In the genomic region with DNA sequence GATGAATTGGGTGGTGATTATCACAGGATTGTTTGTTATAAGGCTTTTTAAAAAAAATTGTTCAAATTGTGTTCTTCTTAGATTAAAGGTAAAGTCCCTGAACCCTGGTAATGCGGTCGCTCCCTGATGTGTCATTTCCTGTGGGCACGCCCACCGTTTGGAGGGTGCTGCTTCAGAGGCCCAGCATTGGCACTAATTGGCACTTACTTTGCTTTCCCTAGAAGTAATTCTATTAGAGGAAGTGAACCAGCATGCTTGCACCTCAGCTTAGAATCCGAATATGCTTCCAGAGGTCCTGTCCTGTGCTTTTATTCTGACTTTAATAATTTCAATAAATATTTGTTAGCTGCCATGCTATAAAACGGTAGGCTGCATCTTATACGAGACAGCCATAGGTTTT, we compare ENCODE assay signal across 8 mouse cellular contexts.
DNase-seq lines count a peak whose midpoint lies in the region; ATAC-seq and TF ChIP-seq lines count a peak whose summit lies in the region.

No protein-coding gene starts in this region.

- H3K36me3 ChIP-seq in intestine, postnatal 0 days (ENCODE audit: control insufficient read depth, insufficient read depth): peaks cover 6% of the 10 kb centered on the region; the same call in 1 of the 2 replicates
- peaks cover 4% of the 10 kb centered on the region; the same call in 1 of the 2 replicates for H3K36me3 ChIP-seq in splenic B cell, adult 2 months (ENCODE audit: control insufficient read depth, insufficient read depth, low read length, poor library complexity, severe bottlenecking)

- peak overlapping the region; percentile 59 for H3K27ac ChIP-seq in layer of hippocampus, adult 2 months
- peak overlapping the region; percentile 71; the same call in 1 of the 2 replicates for H3K27ac ChIP-seq in intestine, postnatal 0 days (ENCODE audit: low read depth, low read length)

- ATAC-seq in activated CD4-positive, CD25-positive, alpha-beta regulatory T cell, adult 4 months: peak; percentile 83
- no peak for ATAC-seq in intestine, postnatal 0 days

- peaks cover 5% of the 10 kb centered on the region; the same call in 1 of the 2 replicates for H3K4me1 ChIP-seq in intestine, postnatal 0 days (replicated peaks; ENCODE audit: control insufficient read depth, insufficient read depth, low read length)

- no peak overlapping the region for H3K4me2 ChIP-seq in intestine, postnatal 0 days (replicated peaks; ENCODE audit: low read depth)

- no peaks in the 10 kb centered on the region for H3K9me3 ChIP-seq in intestine, postnatal 0 days (ENCODE audit: control insufficient read depth)

- H3K4me3 ChIP-seq in layer of hippocampus, adult 2 months: no peak overlapping the region
- H3K4me3 ChIP-seq in intestine, postnatal 0 days (ENCODE audit: low read depth, low read length): no peak overlapping the region

- no peak for TF ChIP-seq CTCF in layer of hippocampus, adult 2 months (conservative IDR thresholded peaks at IDR 0.05)
- no peak for TF ChIP-seq CTCF in intestine, postnatal 0 days (IDR thresholded peaks at IDR 0.05; ENCODE audit: low read depth)

- no peaks in the 10 kb centered on the region for H3K27me3 ChIP-seq in intestine, postnatal 0 days (replicated peaks; ENCODE audit: control insufficient read depth, insufficient read depth, low read length)
- no peaks in the 10 kb centered on the region for H3K27me3 ChIP-seq in splenic B cell, adult 2 months (ENCODE audit: control insufficient read depth, insufficient read depth, low read length, poor library complexity, severe bottlenecking)

- H3K9ac ChIP-seq in intestine, postnatal 0 days (ENCODE audit: low read depth, low read length): no peak overlapping the region

- 44% methylated on average over 7 of the region's 7 CpGs for WGBS in intestine, postnatal 0 days

- no peak for DNase-seq in layer of hippocampus, adult 2 months (ENCODE audit: low spot score in 2 of 2)
- DNase-seq in layer of hippocampus, adult 11-12 months (ENCODE audit: low spot score): no peak
- peak; percentile 53 for DNase-seq in splenic B cell, adult 2 months (ENCODE audit: low read depth, low spot score)
- DNase-seq in layer of hippocampus, postnatal 10 days (ENCODE audit: low spot score in 2 of 2): no peak
- DNase-seq in ovary, postnatal 36 days (ENCODE audit: low spot score): no peak
- DNase-seq in liver: no peak
